Mouse (Mus musculus) forebrain, postnatal 0 days (tissue): ENCODE results near the gene Plxnb2. TPM values are rescaled to one million over a fixed set of nuclear protein-coding genes. Genes with fewer than 3 reads are reported as not detected.

ENCODE experiments used
- ATAC-seq: fragments of 200-750 bp; cut with Nextera tagmentation; 2 replicates; pipeline ENCODE4 v1.8.0; 2017; ENCODE audit warnings: mild to moderate bottlenecking, moderate library complexity
- DNase-seq: peaks from one replicate; pipeline ENCODE4 v3.0.0-alpha.2; 2015
- H3K27ac ChIP-seq: fragments of 300-500 bp; sonication (generic); 2 replicates; pipeline ENCODE4 v1.5.1; 2014; ENCODE audit warnings: low read depth, mild to moderate bottlenecking, antibody characterized with exemption, low read length, moderate library complexity, mixed read lengths
- H3K27me3 ChIP-seq: fragments of 300-500 bp; sonication (generic); 2 replicates; pipeline ENCODE4 v1.6.1; 2014; ENCODE audit warnings: mild to moderate bottlenecking, low read length, mixed read lengths; ENCODE audit not compliant: insufficient read depth
- H3K36me3 ChIP-seq: fragments of 300-500 bp; sonication (generic); 2 replicates; pipeline ENCODE4 v1.6.1; 2014; ENCODE audit warnings: mild to moderate bottlenecking, moderate library complexity; ENCODE audit not compliant: insufficient read depth
- H3K4me1 ChIP-seq: fragments of 300-500 bp; sonication (generic); 2 replicates; pipeline ENCODE4 v1.6.1; 2014; ENCODE audit warnings: antibody characterized with exemption; ENCODE audit not compliant: insufficient read depth
- H3K4me2 ChIP-seq: fragments of 300-500 bp; sonication (generic); 2 replicates; pipeline ENCODE4 v1.6.1; 2014; ENCODE audit warnings: low read depth, mild to moderate bottlenecking, moderate library complexity
- H3K4me3 ChIP-seq: fragments of 300-500 bp; sonication (generic); 2 replicates; pipeline ENCODE4 v1.5.1; 2014; ENCODE audit warnings: low read depth, low read length, mixed read lengths
- H3K9ac ChIP-seq: fragments of 300-500 bp; sonication (generic); 2 replicates; pipeline ENCODE4 v1.6.1; 2014; ENCODE audit warnings: mild to moderate bottlenecking
- H3K9me3 ChIP-seq: fragments of 300-500 bp; sonication (generic); 2 replicates; pipeline ENCODE4 v1.6.1; 2016; ENCODE audit warnings: low read length
- CTCF ChIP-seq: sonication (generic); IDR thresholded peaks from 2 replicates; pipeline ENCODE4 v1.5.1; 2016; ENCODE audit warnings: antibody characterized with exemption, control low read depth, low read depth
- WGBS: fragments of 180-500 bp; shearing (Covaris S2); extraction: QIAGEN DNeasy Blood & Tissue Kit; methylation state at CpG from one replicate; pipeline ENCODE4 v1.1.7; 2014; 5-methylcytosine and 5-hydroxymethylcytosine counted together
- polyA plus RNA-seq: library from polyadenylated mRNA; unstranded; fragments of >200 nt; fragmentation: Nextera tagmentation; extraction: Ambion mirVana; gene quantifications from 2 replicates; pipeline ENCODE4 v1.2.1, GENCODE M21; 2015
- total RNA-seq: library from RNA; depleted of rRNA; stranded (reverse); fragments of >200 nt; gene quantifications from 2 replicates; pipeline ENCODE4 v1.2.3, GENCODE M21; 2014

Plxnb2 gene
- total and polyA plus RNA-seq, 2 experiments from 2014 or later = 52.8 to 138 TPM

- H3K4me3 ChIP-seq = peak within 1 kb of the TSS; percentile 70
- WGBS = 5% methylated on average over 57 of the region's 73 CpGs
- peak; percentile 88 for DNase-seq
- peaks cover 15% of the 10 kb centered on the region for H3K4me1 ChIP-seq
- peak; percentile 81 for ATAC-seq
- H3K36me3 ChIP-seq = no peaks in the 10 kb centered on the region
- no peaks in the 10 kb centered on the region for H3K27me3 ChIP-seq
- H3K9ac ChIP-seq = peak within 1 kb of the TSS; percentile 83
- H3K27ac ChIP-seq = peak within 1 kb of the TSS; percentile 84
- no peaks in the 10 kb centered on the region for H3K9me3 ChIP-seq
- TF ChIP-seq CTCF = peak; percentile 54
- peak within 1 kb of the TSS; percentile 70 for H3K4me2 ChIP-seq
These were observed 30.5 kb upstream of the Plxnb2 start, which contains the start of gene Ppp6r2 for GRCm38 (mm10) chr15:89210915-89211715. Gene Ppp6r2, plus strand, starts transcription at chr15:89211553.

GRCm38 (mm10) chr15:89209886-89210761 is 29.5 kb upstream of the Plxnb2 start:
- peak; percentile 84 for TF ChIP-seq CTCF
- Histone ChIP-seq H3K9ac (peak overlapping the region; percentile 34; the same call in 1 of the 2 replicates), H3K27me3 (no peaks in the 10 kb centered on the region), H3K4me1 (peaks cover 15% of the 10 kb centered on the region), H3K36me3 (no peaks in the 10 kb centered on the region), H3K27ac (peak overlapping the region; percentile 76), H3K9me3 (no peaks in the 10 kb centered on the region), H3K4me3 (peak overlapping the region; percentile 23), H3K4me2 (peak overlapping the region; percentile 50)
- DNase-seq (peak; percentile 92), ATAC-seq (peak; percentile 28; the same call in 1 of the 2 replicates)
- WGBS = 15% methylated on average over 22 of the region's 22 CpGs

- Histone ChIP-seq H3K4me2 (no peak overlapping the region), H3K4me1 (no peaks in the 10 kb centered on the region), H3K4me3 (no peak overlapping the region), H3K9me3 (no peaks in the 10 kb centered on the region), H3K36me3 (no peaks in the 10 kb centered on the region), H3K27ac (no peak overlapping the region), H3K27me3 (no peaks in the 10 kb centered on the region), H3K9ac (no peak overlapping the region)
- ATAC-seq (no peak), DNase-seq (no peak)
- WGBS = 83% methylated on average over 4 of the region's 4 CpGs
- TF ChIP-seq CTCF = no peak
These were observed 26.9 kb upstream of the Plxnb2 start for GRCm38 (mm10) chr15:89207457-89207856.

GRCm38 (mm10) chr15:89197056-89197455 is 16.5 kb upstream of the Plxnb2 start:
- Histone ChIP-seq H3K4me3 (peak overlapping the region; percentile 94), H3K4me1 (peaks cover 10% of the 10 kb centered on the region), H3K4me2 (peak overlapping the region; percentile 68), H3K9ac (peak overlapping the region; percentile 96), H3K27ac (peak overlapping the region; percentile 99), H3K27me3 (no peaks in the 10 kb centered on the region), H3K9me3 (no peaks in the 10 kb centered on the region), H3K36me3 (no peaks in the 10 kb centered on the region)
- DNase-seq (no peak), ATAC-seq (no peak)
- 62% methylated on average over 15 of the region's 15 CpGs for whole genome bisulfite sequencing
- no peak for TF ChIP-seq CTCF

- Histone ChIP-seq H3K27me3 (no peaks in the 10 kb centered on the region), H3K9me3 (no peaks in the 10 kb centered on the region), H3K36me3 (peaks cover 1% of the 10 kb centered on the region; the same call in 1 of the 2 replicates), H3K9ac (peak within 1 kb of the TSS; percentile 96), H3K27ac (peak within 1 kb of the TSS; percentile 99), H3K4me3 (peak within 1 kb of the TSS; percentile 94), H3K4me2 (peak within 1 kb of the TSS; percentile 68), H3K4me1 (peaks cover 10% of the 10 kb centered on the region)
- peak; percentile 92 for TF ChIP-seq CTCF
- ATAC-seq (peak; percentile 99), DNase-seq (peak; percentile 97)
- WGBS = under 1% methylated on average over 38 of the region's 38 CpGs
These were observed 15.7 kb upstream of the Plxnb2 start, which contains the start of gene Dennd6b for GRCm38 (mm10) chr15:89196313-89196706. Gene Dennd6b, minus strand, starts transcription at chr15:89196496.

- Histone ChIP-seq H3K4me3 (peak overlapping the region; percentile 94), H3K9me3 (no peaks in the 10 kb centered on the region), H3K27ac (peak overlapping the region; percentile 99), H3K4me1 (peaks cover 10% of the 10 kb centered on the region), H3K36me3 (peaks cover 5% of the 10 kb centered on the region), H3K27me3 (no peaks in the 10 kb centered on the region), H3K4me2 (peak overlapping the region; percentile 68), H3K9ac (peak overlapping the region; percentile 96)
- no peak for TF ChIP-seq CTCF
- DNase-seq (peak; percentile 86), ATAC-seq (peak; percentile 88)
- 1% methylated on average over 25 of the region's 25 CpGs for WGBS
These were observed 15.2 kb upstream of the Plxnb2 start for GRCm38 (mm10) chr15:89195690-89196312.
